Mouse (Mus musculus) lung, postnatal 0 days (tissue): Measurements from ENCODE around the gene Mapk3. TPM values are rescaled to one million over a fixed set of nuclear protein-coding genes. Genes with fewer than 3 reads are reported as not detected.
A peak's percentile ranks its signal among the peaks of the same experiment; 100 is the strongest.

Experiments
- ATAC-seq: fragments of 200-750 bp; cut with Nextera tagmentation; 2 replicates; pipeline ENCODE4 v1.8.0; 2017; ENCODE audit warnings: moderate library complexity
- DNase-seq: peaks from one replicate; pipeline ENCODE4 v3.0.0-alpha.2; 2016; ENCODE audit warnings: low spot score
- H3K27ac ChIP-seq: fragments of 300-500 bp; sonication (generic); 2 replicates; pipeline ENCODE4 v1.5.1; 2014; ENCODE audit warnings: antibody characterized with exemption, mild to moderate bottlenecking, low read length, mixed read lengths
- H3K27me3 ChIP-seq: fragments of 300-500 bp; sonication (generic); replicated peaks from 2 replicates; pipeline ENCODE4 v1.6.1; 2014; ENCODE audit warnings: low read length, mixed read lengths; ENCODE audit not compliant: insufficient read depth
- H3K36me3 ChIP-seq: fragments of 300-500 bp; sonication (generic); 2 replicates; pipeline ENCODE4 v1.6.1; 2014; ENCODE audit warnings: low read length, mixed read lengths; ENCODE audit not compliant: insufficient read depth
- H3K4me1 ChIP-seq: fragments of 300-500 bp; sonication (generic); 2 replicates; pipeline ENCODE4 v1.6.1; 2014; ENCODE audit warnings: antibody characterized with exemption, low read depth, low read length, mixed read lengths; ENCODE audit not compliant: insufficient read depth
- H3K4me2 ChIP-seq: fragments of 300-500 bp; sonication (generic); replicated peaks from 2 replicates; pipeline ENCODE4 v1.6.1; 2014; ENCODE audit warnings: low read depth, mild to moderate bottlenecking, low read length, moderate library complexity, mixed read lengths
- H3K4me3 ChIP-seq: fragments of 300-500 bp; sonication (generic); 2 replicates; pipeline ENCODE4 v1.5.1; 2014; ENCODE audit warnings: low read depth, low read length
- H3K9ac ChIP-seq: fragments of 300-500 bp; sonication (generic); replicated peaks from 2 replicates; pipeline ENCODE4 v1.6.1; 2014; ENCODE audit warnings: low read depth, mild to moderate bottlenecking
- H3K9me3 ChIP-seq: fragments of 300-500 bp; sonication (generic); 2 replicates; pipeline ENCODE4 v1.6.1; 2016; ENCODE audit warnings: low read length, mixed read lengths
- CTCF ChIP-seq: IDR thresholded peaks from 2 replicates; pipeline ENCODE4 v1.5.1; 2016; ENCODE audit warnings: antibody characterized with exemption, mild to moderate bottlenecking
- EP300 ChIP-seq: IDR thresholded peaks from 2 replicates; pipeline ENCODE4 v1.6.1; 2016; ENCODE audit warnings: antibody characterized with exemption, mild to moderate bottlenecking, control low read depth
- WGBS: fragments of 180-500 bp; shearing (Covaris S2); extraction: QIAGEN DNeasy Blood & Tissue Kit; methylation state at CpG from one replicate; pipeline ENCODE4 v1.1.7; 2014; 5-methylcytosine and 5-hydroxymethylcytosine counted together
- polyA plus RNA-seq: library from polyadenylated mRNA; unstranded; fragments of >200 nt; fragmentation: Nextera tagmentation; extraction: Ambion mirVana; gene quantifications from 2 replicates; pipeline ENCODE4 v1.2.1, GENCODE M21; 2015

The Mapk3 gene
- polyA plus RNA-seq, 1 experiment from 2014 or later = 183 TPM

DNA sequence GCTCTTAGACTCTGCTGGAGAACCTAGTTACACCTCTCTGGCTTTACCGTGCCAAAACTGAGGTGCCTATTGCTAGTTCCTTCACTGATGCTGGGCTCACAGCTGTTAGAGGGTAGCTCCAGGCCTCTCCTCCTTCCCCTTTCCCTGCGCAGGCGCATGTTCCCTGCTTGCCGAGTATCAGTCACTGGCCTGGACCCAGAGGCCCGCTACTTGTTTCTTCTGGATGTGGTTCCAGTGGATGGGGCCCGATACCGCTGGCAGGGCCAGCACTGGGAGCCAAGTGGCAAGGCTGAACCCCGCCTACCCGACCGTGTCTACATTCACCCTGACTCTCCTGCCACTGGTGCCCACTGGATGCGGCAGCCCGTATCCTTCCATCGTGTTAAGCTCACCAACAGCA lies 23.3 kb downstream of the Mapk3 start:
- H3K4me1 ChIP-seq = peaks cover 21% of the 10 kb centered on the region
- no peak overlapping the region for H3K27ac ChIP-seq
- H3K9me3 ChIP-seq = no peaks in the 10 kb centered on the region
- peaks cover 27% of the 10 kb centered on the region for H3K36me3 ChIP-seq
- no peak overlapping the region for H3K4me2 ChIP-seq
- WGBS = 73% methylated on average over 13 of the region's 13 CpGs
- no peak overlapping the region for H3K9ac ChIP-seq
- DNase-seq (no peak), ATAC-seq (no peak)
- no peak overlapping the region for H3K4me3 ChIP-seq
- no peak for TF ChIP-seq CTCF
- TF ChIP-seq EP300 = no peak
- H3K27me3 ChIP-seq = no peaks in the 10 kb centered on the region

DNA sequence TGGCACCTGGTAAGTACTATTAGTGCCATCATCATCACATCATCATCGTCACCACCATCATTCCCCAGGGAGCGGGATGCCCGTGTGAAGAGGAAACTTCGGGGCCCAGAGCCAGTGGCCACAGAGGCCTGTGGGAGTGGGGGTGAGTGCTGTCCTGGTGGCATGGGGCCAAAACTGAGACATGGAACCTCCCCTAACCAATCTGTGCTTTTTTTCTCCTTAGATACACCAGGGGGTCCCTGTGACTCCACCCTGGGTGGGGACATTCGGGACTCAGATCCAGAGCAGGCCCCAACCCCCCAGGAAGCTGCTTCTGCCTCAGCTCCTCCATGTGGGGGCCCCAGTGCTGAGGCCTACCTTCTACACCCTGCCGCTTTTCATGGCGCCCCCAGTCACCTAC lies 25.1 kb downstream of the Mapk3 start:
- peaks cover 15% of the 10 kb centered on the region for H3K4me1 ChIP-seq
- TF ChIP-seq CTCF (no peak), EP300 (no peak)
- H3K36me3 ChIP-seq = peaks cover 33% of the 10 kb centered on the region
- H3K4me2 ChIP-seq = no peak overlapping the region
- H3K27ac ChIP-seq = no peak overlapping the region
- no peak overlapping the region for H3K9ac ChIP-seq
- H3K4me3 ChIP-seq = no peak overlapping the region
- ATAC-seq (no peak), DNase-seq (no peak)
- no peaks in the 10 kb centered on the region for H3K27me3 ChIP-seq
- H3K9me3 ChIP-seq = no peaks in the 10 kb centered on the region
- WGBS = 75% methylated on average over 6 of the region's 7 CpGs

- TF ChIP-seq CTCF (no peak), EP300 (no peak)
Observed at GRCm38 (mm10) chr7:126785056-126785455, 25.7 kb downstream of the Mapk3 start.

GRCm38 (mm10) chr7:126786142-126786541 lies 26.7 kb downstream of the Mapk3 start:
- ATAC-seq (no peak), DNase-seq (no peak)
- no peak overlapping the region for H3K9ac ChIP-seq
- peaks cover 40% of the 10 kb centered on the region for H3K36me3 ChIP-seq
- no peak for TF ChIP-seq CTCF
- no peak for TF ChIP-seq EP300
- no peak overlapping the region for H3K4me2 ChIP-seq
- no peaks in the 10 kb centered on the region for H3K27me3 ChIP-seq
- 91% methylated on average over 14 of the region's 14 CpGs for WGBS
- no peaks in the 10 kb centered on the region for H3K9me3 ChIP-seq
- no peak overlapping the region for H3K4me3 ChIP-seq
- no peak overlapping the region for H3K27ac ChIP-seq
- peaks cover 6% of the 10 kb centered on the region for H3K4me1 ChIP-seq

More at GRCm38 (mm10) chr7:126785056-126785455, 25.7 kb downstream of the Mapk3 start:
- DNase-seq = no peak
- Histone ChIP-seq H3K4me3 (no peak overlapping the region), H3K27ac (no peak overlapping the region), H3K36me3 (peaks cover 39% of the 10 kb centered on the region), H3K9ac (no peak overlapping the region), H3K4me2 (no peak overlapping the region), H3K27me3 (no peaks in the 10 kb centered on the region), H3K9me3 (no peaks in the 10 kb centered on the region), H3K4me1 (peaks cover 12% of the 10 kb centered on the region)
- no peak for ATAC-seq
- WGBS = 74% methylated on average over 4 of the region's 4 CpGs

GRCm38 (mm10) chr7:126789141-126789540 lies 29.7 kb downstream of the Mapk3 start:
- no peaks in the 10 kb centered on the region for H3K27me3 ChIP-seq
- no peaks in the 10 kb centered on the region for H3K9me3 ChIP-seq
- ATAC-seq (no peak), DNase-seq (no peak)
- H3K4me1 ChIP-seq = 0 out of 2 replicates have a peak, but pooled peaks cover 5% of the 10 kb centered on the region
- H3K4me2 ChIP-seq = no peak overlapping the region
- H3K4me3 ChIP-seq = no peak overlapping the region
- no peak overlapping the region for H3K27ac ChIP-seq
- WGBS = 80% methylated on average over 4 of the region's 4 CpGs
- no peak for TF ChIP-seq CTCF
- TF ChIP-seq EP300 = no peak
- H3K9ac ChIP-seq = no peak overlapping the region
- peaks cover 40% of the 10 kb centered on the region for H3K36me3 ChIP-seq

DNA sequence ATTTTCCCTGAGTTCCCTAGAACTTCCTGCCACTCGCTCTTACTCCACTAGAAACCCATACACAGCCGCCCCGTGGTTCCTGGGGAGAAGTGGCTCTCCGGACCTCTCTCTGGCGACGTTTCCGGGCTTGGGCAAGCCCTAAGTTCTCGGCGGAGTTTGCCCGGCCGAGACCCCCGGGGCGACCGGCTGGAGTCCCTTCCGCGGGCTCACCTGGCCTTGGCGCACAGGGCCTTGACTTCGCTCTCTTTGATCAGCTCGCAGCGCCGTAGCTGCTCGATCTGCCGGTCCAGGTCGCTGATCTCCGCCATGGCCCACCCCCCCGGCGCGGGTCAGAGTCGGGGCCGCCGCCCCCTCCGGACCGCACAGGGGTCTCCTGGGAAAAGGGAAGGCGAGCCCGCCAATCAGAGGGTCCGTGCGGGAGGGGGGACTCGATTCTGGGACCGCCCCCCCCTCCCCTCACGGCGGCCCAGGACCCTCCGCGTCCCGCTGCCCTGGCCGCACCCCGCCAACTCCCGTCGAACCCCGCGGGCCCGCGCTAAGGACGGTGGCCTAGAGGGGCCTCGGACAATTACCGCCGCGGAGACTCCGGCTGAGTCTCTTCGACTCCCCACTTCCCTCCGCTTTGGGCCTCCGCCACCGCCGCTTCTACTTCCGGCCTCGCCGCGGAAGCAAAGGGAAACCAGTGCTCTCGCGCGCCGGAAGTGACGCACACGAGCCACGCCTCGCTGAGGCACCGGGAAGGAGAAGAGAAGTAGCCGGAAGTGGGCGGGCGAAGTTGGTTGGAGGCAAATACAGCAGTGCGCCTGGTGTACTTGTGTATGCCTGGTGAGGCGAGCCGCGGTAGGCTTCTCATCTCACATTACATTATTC lies 32.7 kb downstream of the Mapk3 start, which contains the start of gene Ppp4c:
Gene Ppp4c (minus strand): TSS at position 646 of the 870 bp plus-strand sequence.
- Histone ChIP-seq H3K36me3 (peaks cover 37% of the 10 kb centered on the region), H3K9ac (peak within 1 kb of the TSS; percentile 97), H3K4me1 (0 out of 2 replicates have a peak, but pooled peaks cover 5% of the 10 kb centered on the region), H3K27ac (peak within 1 kb of the TSS; percentile 98), H3K9me3 (no peaks in the 10 kb centered on the region), H3K4me3 (peak within 1 kb of the TSS; percentile 97), H3K27me3 (no peaks in the 10 kb centered on the region), H3K4me2 (peak within 1 kb of the TSS; percentile 71)
- WGBS = under 1% methylated on average over 65 of the region's 83 CpGs
- ATAC-seq = peak; percentile 96
- TF ChIP-seq CTCF = peak; percentile 27
- TF ChIP-seq EP300 = no peak
- DNase-seq = peak; percentile 99
